Mouse (Mus musculus) CH12.LX (cell line): Measurements from ENCODE around the gene Gcnt2. TPM values are rescaled to one million over a fixed set of nuclear protein-coding genes. Genes with fewer than 3 reads are reported as not detected.

Source experiments
- DNase-seq: peaks from one replicate; pipeline ENCODE4 v3.0.0-alpha.2; 2013; ENCODE audit errors: extremely low read depth
- H3K27ac ChIP-seq: 2 replicates; pipeline ENCODE4 v1.5.1; 2012; ENCODE audit warnings: low read depth, mild to moderate bottlenecking, control low read depth, moderate library complexity; ENCODE audit not compliant: insufficient read depth
- H3K27me3 ChIP-seq: replicated peaks from 2 replicates; pipeline ENCODE3; 2012; ENCODE audit warnings: inconsistent platforms
- H3K36me3 ChIP-seq, 2 experiments: replicated peaks in 1 of 2; 2 replicates each; pipeline versions ENCODE3 to v1.6.1; 2012; ENCODE audit warnings: inconsistent platforms in 1 of 2, low read length in 1 of 2, mild to moderate bottlenecking in 1 of 2, mixed read lengths in 1 of 2, moderate library complexity in 1 of 2; ENCODE audit not compliant: control insufficient read depth in 1 of 2, insufficient read depth in 1 of 2
- H3K4me1 ChIP-seq, 2 experiments: 2 replicates each; pipeline ENCODE4 v1.6.1; 2012; ENCODE audit warnings: inconsistent platforms in 1 of 2, moderate library complexity in 1 of 2; ENCODE audit not compliant: insufficient read depth in 2 of 2, control insufficient read depth in 1 of 2
- H3K4me2 ChIP-seq: 2 replicates; pipeline ENCODE4 v1.6.1; 2012; ENCODE audit warnings: low read depth, mild to moderate bottlenecking, control low read depth; ENCODE audit not compliant: poor library complexity, insufficient read depth, severe bottlenecking
- H3K4me3 ChIP-seq, 3 experiments: fragments of 150-350 bp in 1 of 3; sonication (generic) in 1 of 3; replicated peaks in 1 of 3; 2 replicates each; pipeline versions ENCODE3 to v1.5.1; 2011 to 2012; ENCODE audit warnings: low read depth in 2 of 3, low read length in 2 of 3, mild to moderate bottlenecking in 2 of 3, moderate library complexity in 2 of 3, control low read depth in 1 of 3, improper control_type of control experiment in 1 of 3, inconsistent platforms in 1 of 3, mixed read lengths in 1 of 3; ENCODE audit not compliant: poor library complexity in 1 of 3
- H3K79me2 ChIP-seq: replicated peaks from 2 replicates; pipeline ENCODE4 v1.6.1; 2012; ENCODE audit warnings: mild to moderate bottlenecking, moderate library complexity; ENCODE audit not compliant: control insufficient read depth, poor library complexity, insufficient read depth, severe bottlenecking; ENCODE audit errors: extremely low read depth
- H3K9ac ChIP-seq: 2 replicates; pipeline ENCODE4 v1.6.1; 2012; ENCODE audit warnings: low read depth, mild to moderate bottlenecking, control low read depth, moderate library complexity; ENCODE audit not compliant: insufficient read depth
- H3K9me3 ChIP-seq: replicated peaks from 2 replicates; pipeline ENCODE3; 2012; ENCODE audit warnings: low read length, inconsistent platforms, mixed read lengths
- CHD2 ChIP-seq: IDR thresholded peaks from 2 replicates; pipeline ENCODE4 v1.6.1; 2011; ENCODE audit warnings: low read length, improper control_type of control experiment
- CTCF ChIP-seq, 2 experiments: IDR thresholded peaks in 1 of 2; conservative IDR thresholded peaks in 1 of 2; 2 replicates each; pipeline ENCODE4 v1.5.1; 2011 to 2012; ENCODE audit warnings: low read depth in 2 of 2, low read length in 2 of 2, improper control_type of control experiment in 1 of 2, inconsistent platforms in 1 of 2, mild to moderate bottlenecking in 1 of 2, moderate library complexity in 1 of 2
- E2F4 ChIP-seq: IDR thresholded peaks from 2 replicates; pipeline ENCODE4 v1.6.1; 2011; ENCODE audit warnings: low read depth, low read length, improper control_type of control experiment; ENCODE audit not compliant: insufficient replicate concordance
- EP300 ChIP-seq: IDR thresholded peaks from 2 replicates; pipeline ENCODE4 v1.6.1; 2011; ENCODE audit warnings: low read length, improper control_type of control experiment
- HCFC1 ChIP-seq: IDR thresholded peaks from 2 replicates; pipeline ENCODE4 v1.6.1; 2012; ENCODE audit warnings: low read depth, mild to moderate bottlenecking, inconsistent platforms, low read length, improper control_type of control experiment
- MAFK ChIP-seq: IDR thresholded peaks from 2 replicates; pipeline ENCODE4 v1.6.1; 2011; ENCODE audit warnings: low read length, improper control_type of control experiment; ENCODE audit not compliant: insufficient replicate concordance
- MAX ChIP-seq: IDR thresholded peaks from 2 replicates; pipeline ENCODE4 v1.6.1; 2011; ENCODE audit warnings: low read length, improper control_type of control experiment
- MYC ChIP-seq: IDR thresholded peaks from 2 replicates; pipeline ENCODE4 v1.6.1; 2011; ENCODE audit warnings: low read depth, mild to moderate bottlenecking, improper control_type of control experiment, low read length
- NELFE ChIP-seq: IDR thresholded peaks from 2 replicates; pipeline ENCODE4 v1.6.1; 2011; ENCODE audit warnings: low read depth, low read length, improper control_type of control experiment
- PAX5 ChIP-seq: IDR thresholded peaks from 2 replicates; pipeline ENCODE4 v1.6.1; 2012; ENCODE audit warnings: low read length, inconsistent platforms, mixed read lengths
- RCOR1 ChIP-seq: conservative IDR thresholded peaks from 2 replicates; pipeline ENCODE4 v1.6.1; 2012; ENCODE audit warnings: low read depth, mild to moderate bottlenecking, inconsistent platforms, low read length, improper control_type of control experiment
- SIN3A ChIP-seq: IDR thresholded peaks from 2 replicates; pipeline ENCODE4 v1.6.1; 2012; ENCODE audit warnings: low read length, improper control_type of control experiment, inconsistent platforms
- TCF12 ChIP-seq: IDR thresholded peaks from 2 replicates; pipeline ENCODE4 v1.6.1; 2014; ENCODE audit warnings: low read depth, mild to moderate bottlenecking, inconsistent platforms, low read length, improper control_type of control experiment
- UBTF ChIP-seq: IDR thresholded peaks from 2 replicates; pipeline ENCODE4 v1.6.1; 2012; ENCODE audit warnings: low read depth, mild to moderate bottlenecking, inconsistent platforms, low read length, improper control_type of control experiment, moderate library complexity
- USF1 ChIP-seq: IDR thresholded peaks from 2 replicates; pipeline ENCODE4 v1.6.1; 2014; ENCODE audit warnings: low read depth, mild to moderate bottlenecking, inconsistent platforms, low read length, improper control_type of control experiment
- USF2 ChIP-seq: conservative IDR thresholded peaks from 2 replicates; pipeline ENCODE4 v1.6.1; 2011; ENCODE audit warnings: low read depth, low read length, improper control_type of control experiment
- dilution Hi-C: fragments of 300-500 bp; cut with MboI; formaldehyde crosslinking; loops from 2 replicates; pipeline ENCODE4 v1.14.3; 2020; ENCODE audit warnings: low sequenced_read_pairs; ENCODE audit not compliant: extremely low pct_unique_long_range_greater_than_20kb, extremely low pct_ligation_motif_present
- in situ Hi-C: fragments of 300-500 bp; cut with MboI; formaldehyde crosslinking; loops from 3 replicates; pipeline ENCODE4 v1.14.3; 2019; ENCODE audit warnings: low sequenced_read_pairs, low pct_ligation_motif_present, low pct_unique_long_range_greater_than_20kb, mixed read lengths
- polyA plus RNA-seq: library from polyadenylated mRNA; unstranded; fragments of >175 nt; gene quantifications from 2 replicates; pipeline ENCODE4 v1.2.1, GENCODE M21; 2012; ENCODE audit warnings: low read depth; ENCODE audit not compliant: insufficient read length
- total RNA-seq, 2 experiments: library from RNA; depleted of rRNA; stranded (reverse); fragments of 300-350 nt in 1 of 2; fragments of >200 nt in 1 of 2; gene quantifications; 2 replicates each; pipeline ENCODE4 v1.2.3; 2012 to 2014

The Gcnt2 gene
- total and polyA plus RNA-seq, 3 experiments, result not detected

GRCm38 (mm10) chr13:40979321-40979720 lies 119.8 kb downstream of the Gcnt2 start:
- in situ Hi-C loops, result loop anchor here (10.0 kb wide), 1 partner anchor 135 kb away; no protein-coding TSS in a partner anchor
- H3K27ac ChIP-seq, result no peak overlapping the region
- H3K27me3 ChIP-seq, result no peaks in the 10 kb centered on the region
- dilution Hi-C loops, result no loop called here
- peaks cover 0 to 10% of the 10 kb centered on the region in 2 experiments; a peak in 2 of 4 replicates for H3K4me1 ChIP-seq
- no peak overlapping the region for H3K4me3 ChIP-seq
- no peaks in the 10 kb centered on the region for H3K79me2 ChIP-seq
- DNase-seq, result no peak
- H3K4me2 ChIP-seq, result no peak overlapping the region
- no peaks in the 10 kb centered on the region for H3K36me3 ChIP-seq
- TF ChIP-seq MYC (no peak), TCF12 (no peak), HCFC1 (no peak), PAX5 (no peak), CTCF (conservative IDR thresholded peaks at IDR 0.05 in 1 of 2, IDR thresholded peaks at IDR 0.05 in 1 of 2; ENCODE audit: low read depth in 2 of 2, low read length in 2 of 2) (no peak), RCOR1 (no peak), UBTF (no peak), EP300 (no peak), SIN3A (no peak), USF2 (no peak)
- no peak overlapping the region for H3K9ac ChIP-seq
- H3K9me3 ChIP-seq, result no peaks in the 10 kb centered on the region

GRCm38 (mm10) chr13:40982759-40983158 lies 123.2 kb downstream of the Gcnt2 start:
- Histone ChIP-seq H3K9me3 (no peaks in the 10 kb centered on the region), H3K4me2 (no peak overlapping the region), H3K27me3 (no peaks in the 10 kb centered on the region), H3K9ac (no peak overlapping the region), H3K27ac (no peak overlapping the region), H3K36me3 (no peaks in the 10 kb centered on the region), H3K79me2 (no peaks in the 10 kb centered on the region), H3K4me3 (no peak overlapping the region), H3K4me1 (peaks cover 0 to 6% of the 10 kb centered on the region in 2 experiments; a peak in 2 of 4 replicates)
- DNase-seq, result no peak
- TF ChIP-seq MYC, result no peak
- TF ChIP-seq USF1, result no peak
- no peak for TF ChIP-seq USF2
- TF ChIP-seq MAFK, result no peak
- no peak for TF ChIP-seq NELFE
- no peak for TF ChIP-seq UBTF
- TF ChIP-seq SIN3A, result no peak
- no peak for TF ChIP-seq MAX
- in situ Hi-C loops, result no loop called here
- dilution Hi-C loops, result no loop called here

DNA sequence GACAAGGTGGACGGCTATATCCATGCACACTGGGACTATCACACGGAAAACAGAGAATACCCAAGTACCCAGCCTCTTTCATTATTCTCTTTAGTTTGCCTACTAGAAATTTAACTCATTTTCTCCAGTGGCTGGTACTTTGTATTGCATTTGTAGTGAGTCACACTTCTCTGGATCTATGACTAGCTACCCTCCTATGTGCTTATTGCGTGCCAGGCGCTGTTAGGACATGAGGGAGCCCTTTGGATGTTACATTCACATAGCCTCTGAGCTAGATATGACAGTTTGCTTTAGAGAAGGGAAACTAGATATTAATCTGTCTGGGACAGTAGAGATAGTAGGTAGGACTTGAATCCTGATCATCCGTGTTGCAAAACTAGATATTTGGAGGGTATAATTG lies 126.5 kb downstream of the Gcnt2 start:
- no peak for TF ChIP-seq E2F4
- no peak for TF ChIP-seq CTCF (conservative IDR thresholded peaks at IDR 0.05 in 1 of 2, IDR thresholded peaks at IDR 0.05 in 1 of 2; ENCODE audit: low read depth in 2 of 2, low read length in 2 of 2)
- TF ChIP-seq CHD2, result no peak
- H3K9ac ChIP-seq, result no peak overlapping the region
- H3K4me2 ChIP-seq, result no peak overlapping the region
- H3K36me3 ChIP-seq, result no peaks in the 10 kb centered on the region
- dilution Hi-C loops, result no loop called here
- no peaks in the 10 kb centered on the region for H3K4me1 ChIP-seq
- H3K79me2 ChIP-seq, result no peaks in the 10 kb centered on the region
- DNase-seq, result no peak
- no peak overlapping the region for H3K27ac ChIP-seq
- no peak overlapping the region for H3K4me3 ChIP-seq
- in situ Hi-C loops, result no loop called here
- no peaks in the 10 kb centered on the region for H3K27me3 ChIP-seq
- no peaks in the 10 kb centered on the region for H3K9me3 ChIP-seq
